Mouse (Mus musculus) heart, embryonic 14.5 days (tissue): ENCODE data around the gene Kars. TPM values are rescaled to one million over a fixed set of nuclear protein-coding genes. Genes with fewer than 3 reads are reported as not detected.

Experiments used
- ATAC-seq: fragments of 200-750 bp; cut with Nextera tagmentation; 2 replicates; pipeline ENCODE4 v1.8.0; 2017; ENCODE audit warnings: low read depth, moderate TSS enrichment; ENCODE audit not compliant: insufficient number of reproducible peaks, insufficient read depth, low FRiP score
- H3K27ac ChIP-seq, 2 experiments: fragments of 200-500 bp in 1 of 2; fragments of 300-500 bp in 1 of 2; sonication (generic) in 1 of 2; replicated peaks in 1 of 2; 2 replicates each; pipeline ENCODE4 v1.5.1; 2012 to 2014; ENCODE audit warnings: low read depth in 2 of 2, low read length in 2 of 2, control low read depth in 1 of 2, mild to moderate bottlenecking in 1 of 2, mixed read lengths in 1 of 2; ENCODE audit not compliant: control insufficient read depth in 1 of 2, insufficient read depth in 1 of 2
- H3K27me3 ChIP-seq: fragments of 300-500 bp; sonication (generic); 2 replicates; pipeline ENCODE4 v1.6.1; 2014; ENCODE audit warnings: mild to moderate bottlenecking, low read length, control low read depth; ENCODE audit not compliant: control insufficient read depth, insufficient read depth
- H3K36me3 ChIP-seq: fragments of 300-500 bp; sonication (generic); 2 replicates; pipeline ENCODE4 v1.6.1; 2014; ENCODE audit warnings: mild to moderate bottlenecking, control low read depth, low read length, mixed read lengths; ENCODE audit not compliant: control insufficient read depth, insufficient read depth
- H3K4me1 ChIP-seq, 2 experiments: fragments of 200-500 bp in 1 of 2; fragments of 300-500 bp in 1 of 2; sonication (generic) in 1 of 2; 2 replicates each; pipeline ENCODE4 v1.6.1; 2012 to 2014; ENCODE audit warnings: low read length in 2 of 2, control low read depth in 1 of 2, mixed read lengths in 1 of 2; ENCODE audit not compliant: control insufficient read depth in 2 of 2, insufficient read depth in 2 of 2
- H3K4me2 ChIP-seq: fragments of 300-500 bp; sonication (generic); 2 replicates; pipeline ENCODE4 v1.6.1; 2014; ENCODE audit warnings: mild to moderate bottlenecking, low read length
- H3K4me3 ChIP-seq, 2 experiments: fragments of 200-500 bp in 1 of 2; fragments of 300-500 bp in 1 of 2; sonication (generic) in 1 of 2; 2 replicates each; pipeline ENCODE4 v1.5.1; 2012 to 2014; ENCODE audit warnings: low read length in 2 of 2, mild to moderate bottlenecking in 2 of 2, control low read depth in 1 of 2, low read depth in 1 of 2, moderate library complexity in 1 of 2; ENCODE audit not compliant: control insufficient read depth in 1 of 2, insufficient read depth in 1 of 2
- H3K9ac ChIP-seq: fragments of 300-500 bp; sonication (generic); 2 replicates; pipeline ENCODE4 v1.6.1; 2014; ENCODE audit warnings: mild to moderate bottlenecking, low read length
- H3K9me3 ChIP-seq: fragments of 300-500 bp; sonication (generic); 2 replicates; pipeline ENCODE4 v1.6.1; 2016; ENCODE audit warnings: low read length, control low read depth; ENCODE audit not compliant: control insufficient read depth
- WGBS: fragments of 180-500 bp; shearing (Covaris S2); extraction: QIAGEN DNeasy Blood & Tissue Kit; methylation state at CpG from one replicate; pipeline ENCODE4 v1.1.7; 2014; 5-methylcytosine and 5-hydroxymethylcytosine counted together
- polyA plus RNA-seq: library from polyadenylated mRNA; unstranded; fragments of >200 nt; fragmentation: Nextera tagmentation; extraction: Ambion mirVana; gene quantifications from 2 replicates; pipeline ENCODE4 v1.2.1, GENCODE M21; 2014

Gene Kars
- polyA plus RNA-seq, 1 experiment from 2014 or later, result 142 TPM

- Histone ChIP-seq H3K4me1 (no peaks in the 10 kb centered on the region), H3K27ac (no peak overlapping the region), H3K36me3 (peaks cover 80% of the 10 kb centered on the region), H3K9ac (no peak overlapping the region), H3K4me2 (no peak overlapping the region), H3K9me3 (no peaks in the 10 kb centered on the region), H3K4me3 (no peak overlapping the region), H3K27me3 (no peaks in the 10 kb centered on the region)
- WGBS, result 92% methylated on average over 8 of the region's 8 CpGs
- ATAC-seq, result no peak
These were observed 63.2 kb downstream of the Kars start for GRCm38 (mm10) chr8:111947954-111948353.

- Histone ChIP-seq H3K9ac (no peak overlapping the region), H3K27me3 (no peaks in the 10 kb centered on the region), H3K4me1 (no peaks in the 10 kb centered on the region), H3K36me3 (peaks cover 82% of the 10 kb centered on the region), H3K4me3 (no peak overlapping the region), H3K9me3 (no peaks in the 10 kb centered on the region), H3K4me2 (no peak overlapping the region), H3K27ac (no peak overlapping the region)
- no peak for ATAC-seq
- 79% methylated on average over 2 of the region's 2 CpGs for WGBS
These were observed 64.0 kb downstream of the Kars start for GRCm38 (mm10) chr8:111947144-111947543.

- no peak overlapping the region for H3K4me2 ChIP-seq
- no peaks in the 10 kb centered on the region for H3K9me3 ChIP-seq
- no peak overlapping the region for H3K27ac ChIP-seq
- 88% methylated on average over 2 of the region's 2 CpGs for whole genome bisulfite sequencing
- no peaks in the 10 kb centered on the region for H3K27me3 ChIP-seq
- no peak overlapping the region for H3K9ac ChIP-seq
- peaks cover 7 to 17% of the 10 kb centered on the region in 2 experiments for H3K4me1 ChIP-seq
- peaks cover 55% of the 10 kb centered on the region for H3K36me3 ChIP-seq
- ATAC-seq, result no peak
- H3K4me3 ChIP-seq, result no peak overlapping the region
These were observed 67.6 kb downstream of the Kars start for GRCm38 (mm10) chr8:111943544-111943943.

Other genes starting within 250 kb of the Kars start
- gene Cfdp1, start 157.0 kb downstream of the Kars start, polyA plus RNA-seq, result 110 TPM in 2 replicates
- 4.3 and 4.5 TPM in 2 replicates for gene Tmem170, start 134.6 kb downstream of the Kars start, polyA plus RNA-seq
- 0.12 TPM in 1 of 2 replicates, not detected in the other for gene Chst5, start 100.9 kb downstream of the Kars start, polyA plus RNA-seq
- gene Tmem231, start 77.4 kb downstream of the Kars start, polyA plus RNA-seq, result 4.1 and 4.3 TPM in 2 replicates
- 208 and 213 TPM in 2 replicates for gene Gabarapl2, start 70.6 kb downstream of the Kars start, polyA plus RNA-seq
- gene Adat1, start 19.0 kb downstream of the Kars start, polyA plus RNA-seq, result 5.2 and 5.6 TPM in 2 replicates
- gene Terf2ip, start 75 bp upstream of the Kars start, polyA plus RNA-seq, result 18.8 and 19.8 TPM in 2 replicates
- 0.50 and 0.59 TPM in 2 replicates for gene Gm6793, start 3.7 kb upstream of the Kars start, polyA plus RNA-seq